Mouse (Mus musculus) lung, postnatal 25 days (tissue): ENCODE measurements around the gene Stambp.
"Not testable (repeated sequence)": the region's sequence is repeated elsewhere in the genome, so short reads cannot be mapped to it uniquely, and the experiment has no call there.

Experiments used
- DNase-seq: peaks from one replicate; pipeline ENCODE4 v3.0.0; 2022; ENCODE audit warnings: low spot score

Gene Stambp

GRCm38 (mm10) chr6:83572671-83573070 is at the start of gene Stambp:
Gene Stambp (minus strand): TSS chr6:83572729.
- no peak for DNase-seq

- no peak for DNase-seq
These were observed 47.4 kb upstream of the Stambp start for GRCm38 (mm10) chr6:83619955-83620354.

GRCm38 (mm10) chr6:83617581-83618335 is 45.2 kb upstream of the Stambp start:
- peak; percentile 36 for DNase-seq

GRCm38 (mm10) chr6:83616512-83616911 is 44.0 kb upstream of the Stambp start:
- peak; percentile 41 for DNase-seq

- DNase-seq, result no peak
These were observed 41.9 kb upstream of the Stambp start for GRCm38 (mm10) chr6:83614469-83614868.

DNA sequence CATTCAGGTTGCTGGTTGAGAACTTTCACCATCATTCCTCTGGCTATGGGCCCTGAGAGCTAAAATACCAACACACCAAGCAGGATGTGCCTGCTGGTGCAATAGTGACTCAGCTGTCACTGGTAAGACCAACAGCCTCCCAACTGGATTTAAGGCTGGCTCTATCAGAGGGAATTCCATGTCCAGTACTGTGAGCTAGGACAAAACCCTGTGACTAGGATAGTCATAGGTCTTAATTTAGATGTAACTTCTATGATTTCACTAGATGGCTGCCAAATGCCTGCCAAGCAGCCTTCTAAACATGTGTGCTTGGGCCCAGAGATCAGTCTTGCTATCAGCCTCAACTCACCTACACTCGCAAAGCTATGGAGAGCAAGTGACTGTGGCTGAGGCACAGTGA is 40.4 kb upstream of the Stambp start:
- DNase-seq, result no peak

DNA sequence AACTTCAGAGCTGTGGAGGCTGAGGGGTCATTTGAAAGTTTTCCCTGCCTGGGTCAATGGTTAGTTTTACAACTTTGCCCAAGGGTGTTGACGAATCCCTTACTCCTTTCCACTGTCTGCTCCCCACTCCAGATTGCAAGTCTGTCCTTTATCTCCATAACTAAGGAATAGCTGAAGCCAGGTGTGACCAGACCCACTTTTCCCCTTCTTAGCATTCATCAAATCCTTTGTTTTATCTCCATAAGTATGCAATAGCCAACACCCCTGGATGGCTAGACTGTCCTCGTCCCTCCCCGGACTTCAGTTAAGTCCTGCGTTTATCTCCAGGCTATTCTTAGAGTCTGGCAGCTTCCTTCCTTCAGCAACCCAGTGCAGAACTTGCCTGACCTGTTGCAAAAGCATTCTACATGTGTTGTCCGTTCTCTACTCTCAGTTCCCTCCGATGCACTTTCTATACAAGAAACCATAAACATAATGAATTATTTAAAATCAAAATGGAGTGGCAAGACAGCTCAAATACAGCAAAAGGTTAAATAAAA is 27.2 kb upstream of the Stambp start:
- DNase-seq, result no peak

DNA sequence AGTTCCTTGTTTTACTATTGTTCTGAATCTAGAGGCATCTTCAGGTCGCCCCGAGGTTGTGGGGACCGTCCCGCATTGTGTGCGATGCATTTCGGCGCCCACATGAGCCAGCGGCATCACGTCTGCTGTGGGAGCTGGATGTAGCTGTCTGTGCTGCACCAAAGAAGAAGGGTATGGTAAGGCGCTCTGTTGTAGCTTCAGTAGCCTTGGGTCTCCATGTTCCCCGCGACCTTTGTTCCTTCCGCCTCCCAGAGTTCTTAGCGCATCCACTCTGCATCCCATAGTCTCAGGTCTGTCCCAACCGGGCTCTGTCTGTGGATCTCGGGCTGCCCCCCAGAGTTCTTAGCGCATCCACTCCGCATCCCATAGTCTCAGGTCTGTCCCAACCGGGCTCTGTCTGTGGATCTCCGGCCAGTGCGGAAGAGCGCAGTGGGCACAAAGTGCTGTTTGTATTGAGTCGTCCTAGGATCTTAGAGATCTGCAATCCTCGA is 26.6 kb upstream of the Stambp start:
- no peak for DNase-seq

- DNase-seq, result peak; percentile 28
These were observed 26.1 kb upstream of the Stambp start for GRCm38 (mm10) chr6:83598646-83599045.

GRCm38 (mm10) chr6:83597988-83598387 is 25.5 kb upstream of the Stambp start:
- DNase-seq, result no peak

DNA sequence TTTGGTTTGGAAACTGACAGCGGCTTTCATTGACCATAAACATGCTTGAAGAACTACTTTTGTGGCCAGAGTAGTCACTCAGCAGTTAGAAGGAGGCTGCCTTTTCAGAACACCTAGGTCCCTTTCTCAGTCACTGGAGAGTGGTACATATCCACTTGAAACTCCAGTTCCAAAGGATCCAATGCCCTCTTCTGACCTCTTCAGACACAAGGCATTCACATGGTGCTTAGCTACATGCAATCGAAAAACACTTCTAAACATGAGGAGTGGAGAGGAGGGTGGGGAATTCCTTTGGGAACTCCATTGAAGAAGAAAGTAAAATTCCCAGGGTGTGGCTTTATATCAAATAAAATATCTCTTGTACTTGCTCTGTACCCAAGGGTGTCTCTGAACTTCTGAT is 22.5 kb upstream of the Stambp start:
- peak; percentile 12 for DNase-seq

DNA sequence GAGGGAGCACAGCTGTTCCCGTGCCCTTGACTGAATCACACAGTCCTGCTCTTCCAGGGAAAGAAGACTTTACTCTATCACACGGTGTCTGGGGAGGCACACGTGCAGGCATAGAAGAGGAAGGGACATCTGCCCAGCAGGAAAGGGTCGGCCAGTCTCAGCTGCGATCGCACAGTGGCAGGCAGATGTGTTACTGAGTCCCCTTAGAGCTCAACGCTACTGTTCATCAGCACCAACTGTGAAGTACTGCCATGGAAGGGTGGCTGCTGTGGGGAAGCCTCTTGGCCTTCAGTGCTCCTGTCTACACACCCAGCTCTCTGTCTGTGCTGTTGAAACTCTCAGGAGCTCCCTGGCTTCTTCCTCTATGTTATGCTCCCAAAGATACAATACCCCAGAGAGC is 21.4 kb upstream of the Stambp start:
- no peak for DNase-seq

- no peak for DNase-seq
These were observed 19.5 kb upstream of the Stambp start for GRCm38 (mm10) chr6:83592051-83592450.

DNA sequence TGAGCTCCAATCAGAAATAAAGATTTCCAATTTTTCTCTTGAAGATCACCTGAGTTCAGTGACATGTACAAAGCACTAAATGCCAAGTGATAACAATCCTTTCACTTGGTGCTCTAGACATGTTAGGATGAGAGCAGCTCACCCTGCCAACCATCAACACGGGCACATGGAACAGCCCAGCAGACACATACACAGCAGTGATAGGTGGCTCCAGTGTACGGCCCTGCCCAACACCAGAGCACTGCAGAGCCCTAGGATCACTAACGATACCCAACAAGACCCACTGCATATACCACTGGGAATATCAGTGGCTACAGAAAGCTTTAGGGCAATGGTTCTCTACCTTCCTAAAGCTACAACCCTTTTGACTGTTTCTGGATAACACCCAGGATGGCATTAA is 17.8 kb upstream of the Stambp start:
- DNase-seq, result no peak

- not testable (repeated sequence) for DNase-seq
These were observed 14.7 kb upstream of the Stambp start for GRCm38 (mm10) chr6:83587191-83587590.

- DNase-seq, result peak; percentile 8
These were observed 12.8 kb upstream of the Stambp start for GRCm38 (mm10) chr6:83585328-83585727.

DNA sequence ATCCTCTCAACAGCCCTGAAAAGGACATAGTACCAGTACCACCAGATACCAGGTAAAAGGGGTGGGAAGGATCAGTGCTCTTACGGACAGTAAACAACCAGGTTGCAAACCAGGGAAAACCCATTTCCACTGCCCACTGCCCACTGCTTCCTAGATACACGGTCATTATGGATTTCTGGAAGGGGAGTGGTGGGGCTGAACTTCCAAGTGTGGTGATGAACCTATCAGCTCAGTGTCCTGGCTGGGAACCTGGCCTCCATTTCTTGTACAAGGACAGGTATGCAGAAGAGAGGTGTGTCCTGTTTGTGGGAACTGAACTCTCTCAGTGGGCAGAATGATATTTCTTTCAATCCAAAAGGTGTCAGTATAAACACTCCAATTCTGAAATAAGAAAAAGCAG is 11.1 kb upstream of the Stambp start:
- DNase-seq, result no peak

DNA sequence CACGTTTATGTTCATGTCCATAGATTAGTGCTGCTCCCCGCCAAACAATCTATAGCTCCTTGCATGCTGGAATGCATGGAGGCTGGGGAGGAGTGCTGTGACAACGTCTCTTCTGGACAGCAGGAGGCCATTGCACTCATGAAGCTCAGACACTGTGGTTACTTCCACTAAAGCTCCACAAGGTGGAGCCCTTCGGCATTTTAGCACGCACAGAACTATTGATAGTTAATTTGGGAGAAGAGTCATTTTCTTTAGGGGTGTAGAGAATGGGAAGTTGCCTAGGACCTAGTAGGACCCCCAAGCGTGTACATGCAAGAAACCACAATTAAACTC is 10.4 kb upstream of the Stambp start:
- peak; percentile 32 for DNase-seq

DNA sequence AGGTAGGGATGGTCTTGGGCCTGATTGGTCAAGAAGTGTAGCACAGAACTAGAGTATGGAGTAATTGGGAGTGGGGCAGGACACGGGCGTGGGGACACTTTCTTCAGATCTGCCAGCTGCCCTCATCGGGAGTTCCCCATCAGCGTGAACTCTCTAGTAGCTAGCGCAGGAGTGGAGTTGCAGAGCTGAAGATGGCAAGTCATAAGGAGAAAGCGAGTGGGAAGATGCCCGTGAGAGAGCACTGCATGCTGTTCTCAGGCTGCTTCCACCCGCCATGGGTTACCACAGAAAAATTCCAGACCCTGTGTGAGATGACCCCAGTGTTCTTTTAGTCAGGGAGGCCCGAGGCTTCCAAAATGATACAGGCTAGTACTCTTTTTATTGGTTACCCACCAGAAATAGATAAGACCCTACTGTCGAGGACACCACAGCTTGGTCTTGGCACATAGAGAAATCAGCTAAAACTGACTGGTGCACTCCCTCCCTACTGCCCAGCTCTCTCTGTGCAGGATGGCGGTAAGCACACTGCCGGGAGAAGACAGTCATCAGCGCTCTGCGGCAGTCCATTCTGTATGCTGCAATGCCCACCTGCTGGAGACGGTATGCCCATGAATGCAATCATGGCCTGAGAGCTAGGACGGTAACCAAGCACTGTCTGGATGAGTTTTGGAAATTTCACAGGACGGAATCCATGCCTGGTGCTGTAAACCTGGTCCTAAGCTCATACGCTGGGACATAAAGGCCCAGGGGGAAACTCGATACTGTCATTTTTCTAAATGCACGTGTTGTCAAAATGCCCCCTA is 9.8 kb upstream of the Stambp start:
- no peak for DNase-seq

DNA sequence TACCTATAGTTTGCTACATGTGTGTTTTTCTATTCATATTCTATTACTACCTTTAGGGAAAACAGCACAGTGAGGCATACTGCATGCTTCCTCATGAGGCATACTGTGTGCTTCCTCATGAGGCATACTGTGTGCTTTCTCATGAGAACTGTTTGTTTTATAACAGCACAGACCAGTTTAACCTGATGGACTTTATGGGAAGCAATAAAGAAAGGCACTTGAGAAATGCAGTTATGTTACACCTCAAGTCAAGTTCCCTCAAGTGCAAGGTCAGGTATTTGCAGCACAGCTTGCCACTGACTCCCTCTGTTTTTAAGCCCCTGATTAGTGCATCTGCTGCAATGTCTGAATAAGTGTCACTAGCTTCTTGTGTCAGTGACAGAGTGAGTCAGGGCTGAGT is 5.0 kb upstream of the Stambp start:
- peak; percentile 28 for DNase-seq

- no peak for DNase-seq
These were observed 3.1 kb upstream of the Stambp start for GRCm38 (mm10) chr6:83575609-83576008.

DNA sequence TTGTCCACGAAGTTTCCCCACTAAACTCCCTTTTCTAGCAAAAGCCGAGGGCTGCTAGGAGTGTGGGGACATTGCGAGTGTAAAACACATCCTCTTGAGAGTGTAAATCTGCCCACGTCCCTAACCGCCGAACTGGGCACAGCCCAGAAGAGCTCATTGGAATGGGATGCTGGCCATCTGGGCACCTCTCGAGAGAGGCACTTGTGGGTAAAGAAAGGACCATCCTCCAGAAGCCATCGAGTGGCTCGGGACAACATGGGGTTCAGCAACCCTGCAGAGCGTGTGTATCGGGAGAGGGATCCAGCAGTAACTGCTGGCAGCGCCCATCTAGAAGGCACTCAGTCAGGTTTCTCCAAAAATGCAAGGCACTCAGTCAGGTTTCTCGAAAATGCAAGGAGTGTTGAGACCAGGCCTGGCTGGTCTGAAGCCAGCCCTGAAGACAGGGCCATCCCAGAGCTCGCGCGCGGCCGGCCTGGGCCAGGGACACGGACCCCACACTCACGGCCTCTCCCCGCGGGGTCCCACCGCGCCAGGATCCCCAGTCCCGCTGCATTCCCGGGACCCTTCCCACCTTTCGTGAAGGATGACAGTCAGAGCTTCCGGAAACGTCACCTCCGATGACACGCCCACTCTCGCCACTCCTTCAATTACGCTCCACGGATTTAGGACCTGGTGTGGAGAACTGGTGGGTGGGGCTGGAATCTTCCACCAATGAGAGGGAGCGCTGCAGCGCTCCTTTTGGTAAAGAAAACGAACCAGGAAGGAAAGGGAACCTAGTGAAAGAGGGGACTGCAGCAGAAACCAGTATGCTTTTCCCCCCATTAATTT is 475 bp downstream of the Stambp start:
- DNase-seq, result peak; percentile 94
